Mouse (Mus musculus) bone marrow, adult 2 months (tissue): ENCODE data around the gene Mobp. TPM values are rescaled to one million over a fixed set of nuclear protein-coding genes. Genes with fewer than 3 reads are reported as not detected.

Experiments used
- H3K27ac ChIP-seq: fragments of 200-500 bp; 2 replicates; pipeline ENCODE4 v1.5.1; 2012; ENCODE audit warnings: low read depth, mild to moderate bottlenecking, control low read depth, inconsistent platforms, low read length; ENCODE audit not compliant: control insufficient read depth, poor library complexity, insufficient read depth
- H3K4me1 ChIP-seq: fragments of 200-500 bp; 2 replicates; pipeline ENCODE4 v1.6.1; 2011; ENCODE audit warnings: low read length; ENCODE audit not compliant: control insufficient read depth, insufficient read depth
- H3K4me3 ChIP-seq: fragments of 200-500 bp; replicated peaks from 2 replicates; pipeline ENCODE3; 2011; ENCODE audit warnings: mild to moderate bottlenecking, low read depth, low read length, control low read depth; ENCODE audit not compliant: control insufficient read depth
- CTCF ChIP-seq: fragments of 200-500 bp; IDR thresholded peaks from 2 replicates; pipeline ENCODE4 v1.5.1; 2011; ENCODE audit warnings: low read length, control low read depth; ENCODE audit not compliant: control insufficient read depth, insufficient read depth
- POLR2A ChIP-seq: fragments of 200-500 bp; IDR thresholded peaks from 2 replicates; pipeline ENCODE4 v1.6.1; 2011; ENCODE audit warnings: low read depth, mild to moderate bottlenecking, control low read depth, low read length, borderline replicate concordance; ENCODE audit not compliant: control insufficient read depth
- WGBS: fragments of 180-500 bp; shearing (Covaris S2); methylation state at CpG from one replicate; pipeline ENCODE4 v1.1.7; 2018; 5-methylcytosine and 5-hydroxymethylcytosine counted together
- polyA plus RNA-seq: library from polyadenylated mRNA; stranded (reverse); fragments of >200 nt; gene quantifications from 2 replicates; pipeline ENCODE4 v1.2.4, GENCODE M21; 2011; ENCODE audit warnings: low replicate concordance; ENCODE audit not compliant: missing spikeins, insufficient read depth, insufficient read length

Mobp gene
- polyA plus RNA-seq, 1 experiment: 7.3 TPM

GRCm38 (mm10) chr9:120192742-120193141 lies 43.2 kb downstream of the Mobp start:
- no peak for TF ChIP-seq CTCF
- no peak for TF ChIP-seq POLR2A
- Histone ChIP-seq H3K4me3 (no peak overlapping the region), H3K4me1 (no peaks in the 10 kb centered on the region), H3K27ac (no peak overlapping the region)
- 62% methylated on average over 7 of the region's 7 CpGs for WGBS

- TF ChIP-seq POLR2A (no peak), CTCF (no peak)
- 52% methylated on average over 4 of the region's 4 CpGs for WGBS
- no peak overlapping the region for H3K27ac ChIP-seq
- no peak overlapping the region for H3K4me3 ChIP-seq
- no peaks in the 10 kb centered on the region for H3K4me1 ChIP-seq
Observed at GRCm38 (mm10) chr9:120200873-120201272, 51.4 kb downstream of the Mobp start.

- Histone ChIP-seq H3K4me3 (no peak overlapping the region), H3K27ac (no peak overlapping the region), H3K4me1 (no peaks in the 10 kb centered on the region)
- no peak for TF ChIP-seq CTCF
- TF ChIP-seq POLR2A: no peak
- 67% methylated on average over 7 of the region's 7 CpGs for WGBS
Observed at GRCm38 (mm10) chr9:120201743-120202142, 52.2 kb downstream of the Mobp start.

- 24% methylated on average over 12 of the region's 12 CpGs for WGBS
- Histone ChIP-seq H3K4me3 (no peak overlapping the region), H3K27ac (no peak overlapping the region), H3K4me1 (no peaks in the 10 kb centered on the region)
- TF ChIP-seq CTCF (peak; percentile 50; the same call in 1 of the 2 replicates), POLR2A (no peak)
Observed at GRCm38 (mm10) chr9:120202683-120203082, 53.2 kb downstream of the Mobp start.

- TF ChIP-seq POLR2A (no peak), CTCF (no peak)
- no peak overlapping the region for H3K4me3 ChIP-seq
- 77% methylated on average over 10 of the region's 10 CpGs for WGBS
- H3K4me1 ChIP-seq: no peaks in the 10 kb centered on the region
- no peak overlapping the region for H3K27ac ChIP-seq
Observed at GRCm38 (mm10) chr9:120203936-120204335, 54.4 kb downstream of the Mobp start.

- Histone ChIP-seq H3K27ac (no peak overlapping the region), H3K4me1 (no peaks in the 10 kb centered on the region), H3K4me3 (no peak overlapping the region)
- no peak for TF ChIP-seq POLR2A
- no peak for TF ChIP-seq CTCF
- WGBS: 77% methylated on average over 17 of the region's 17 CpGs
Observed at GRCm38 (mm10) chr9:120206897-120207296, 57.4 kb downstream of the Mobp start.

- Histone ChIP-seq H3K27ac (no peak overlapping the region), H3K4me3 (no peak overlapping the region), H3K4me1 (no peaks in the 10 kb centered on the region)
- TF ChIP-seq POLR2A (no peak), CTCF (peak; percentile 60)
- whole genome bisulfite sequencing: 74% methylated on average over 4 of the region's 4 CpGs
Observed at GRCm38 (mm10) chr9:120210068-120210467, 60.6 kb downstream of the Mobp start.

GRCm38 (mm10) chr9:120210865-120211264 lies 61.4 kb downstream of the Mobp start:
- no peak for TF ChIP-seq CTCF
- TF ChIP-seq POLR2A: no peak
- Histone ChIP-seq H3K4me3 (no peak overlapping the region), H3K27ac (no peak overlapping the region), H3K4me1 (no peaks in the 10 kb centered on the region)
- 67% methylated on average over 4 of the region's 4 CpGs for WGBS

- Histone ChIP-seq H3K4me3 (no peak overlapping the region), H3K4me1 (no peaks in the 10 kb centered on the region), H3K27ac (no peak overlapping the region)
- TF ChIP-seq POLR2A: no peak
- TF ChIP-seq CTCF: no peak
- WGBS: 81% methylated on average over 6 of the region's 6 CpGs
Observed at GRCm38 (mm10) chr9:120212936-120213335, 63.4 kb downstream of the Mobp start.
